Mouse (Mus musculus) CH12.LX (cell line): ENCODE measurements at regions not wholly inside any gene's neighbourhood (a gene's known extent, or its start where the extent isn't known, plus 50 kb on each side); places are given as distances from the start of the nearest gene placed in this dataset.

Source experiments
- DNase-seq: peaks from one replicate; pipeline ENCODE4 v3.0.0-alpha.2; 2013; ENCODE audit errors: extremely low read depth
- H3K27ac ChIP-seq: 2 replicates; pipeline ENCODE4 v1.5.1; 2012; ENCODE audit warnings: low read depth, mild to moderate bottlenecking, control low read depth, moderate library complexity; ENCODE audit not compliant: insufficient read depth
- H3K27me3 ChIP-seq: replicated peaks from 2 replicates; pipeline ENCODE3; 2012; ENCODE audit warnings: inconsistent platforms
- H3K36me3 ChIP-seq, 2 experiments: replicated peaks in 1 of 2; 2 replicates each; pipeline versions ENCODE3 to v1.6.1; 2012; ENCODE audit warnings: inconsistent platforms in 1 of 2, low read length in 1 of 2, mild to moderate bottlenecking in 1 of 2, mixed read lengths in 1 of 2, moderate library complexity in 1 of 2; ENCODE audit not compliant: control insufficient read depth in 1 of 2, insufficient read depth in 1 of 2
- H3K4me1 ChIP-seq, 2 experiments: 2 replicates each; pipeline ENCODE4 v1.6.1; 2012; ENCODE audit warnings: inconsistent platforms in 1 of 2, moderate library complexity in 1 of 2; ENCODE audit not compliant: insufficient read depth in 2 of 2, control insufficient read depth in 1 of 2
- H3K4me2 ChIP-seq: 2 replicates; pipeline ENCODE4 v1.6.1; 2012; ENCODE audit warnings: low read depth, mild to moderate bottlenecking, control low read depth; ENCODE audit not compliant: poor library complexity, insufficient read depth, severe bottlenecking
- H3K4me3 ChIP-seq, 3 experiments: fragments of 150-350 bp in 1 of 3; sonication (generic) in 1 of 3; replicated peaks in 1 of 3; 2 replicates each; pipeline versions ENCODE3 to v1.5.1; 2011 to 2012; ENCODE audit warnings: low read depth in 2 of 3, low read length in 2 of 3, mild to moderate bottlenecking in 2 of 3, moderate library complexity in 2 of 3, control low read depth in 1 of 3, improper control_type of control experiment in 1 of 3, inconsistent platforms in 1 of 3, mixed read lengths in 1 of 3; ENCODE audit not compliant: poor library complexity in 1 of 3
- H3K79me2 ChIP-seq: replicated peaks from 2 replicates; pipeline ENCODE4 v1.6.1; 2012; ENCODE audit warnings: mild to moderate bottlenecking, moderate library complexity; ENCODE audit not compliant: control insufficient read depth, poor library complexity, insufficient read depth, severe bottlenecking; ENCODE audit errors: extremely low read depth
- H3K9ac ChIP-seq: 2 replicates; pipeline ENCODE4 v1.6.1; 2012; ENCODE audit warnings: low read depth, mild to moderate bottlenecking, control low read depth, moderate library complexity; ENCODE audit not compliant: insufficient read depth
- H3K9me3 ChIP-seq: replicated peaks from 2 replicates; pipeline ENCODE3; 2012; ENCODE audit warnings: low read length, inconsistent platforms, mixed read lengths
- BHLHE40 ChIP-seq: IDR thresholded peaks from 2 replicates; pipeline ENCODE4 v1.6.1; 2011; ENCODE audit warnings: mild to moderate bottlenecking, low read depth, low read length, improper control_type of control experiment
- CHD1 ChIP-seq: IDR thresholded peaks from 2 replicates; pipeline ENCODE4 v1.6.1; 2012; ENCODE audit warnings: low read depth, low read length, improper control_type of control experiment, inconsistent platforms
- CTCF ChIP-seq, 2 experiments: IDR thresholded peaks in 1 of 2; conservative IDR thresholded peaks in 1 of 2; 2 replicates each; pipeline ENCODE4 v1.5.1; 2011 to 2012; ENCODE audit warnings: low read depth in 2 of 2, low read length in 2 of 2, improper control_type of control experiment in 1 of 2, inconsistent platforms in 1 of 2, mild to moderate bottlenecking in 1 of 2, moderate library complexity in 1 of 2
- E2F4 ChIP-seq: IDR thresholded peaks from 2 replicates; pipeline ENCODE4 v1.6.1; 2011; ENCODE audit warnings: low read depth, low read length, improper control_type of control experiment; ENCODE audit not compliant: insufficient replicate concordance
- EP300 ChIP-seq: IDR thresholded peaks from 2 replicates; pipeline ENCODE4 v1.6.1; 2011; ENCODE audit warnings: low read length, improper control_type of control experiment
- ETS1 ChIP-seq: conservative IDR thresholded peaks from 2 replicates; pipeline ENCODE4 v1.6.1; 2012; ENCODE audit warnings: low read depth, mild to moderate bottlenecking, inconsistent platforms, low read length, improper control_type of control experiment, moderate library complexity
- GABPA ChIP-seq: IDR thresholded peaks from 2 replicates; pipeline ENCODE4 v1.6.1; 2012; ENCODE audit warnings: low read depth, low read length, improper control_type of control experiment, inconsistent platforms; ENCODE audit not compliant: insufficient replicate concordance
- HCFC1 ChIP-seq: IDR thresholded peaks from 2 replicates; pipeline ENCODE4 v1.6.1; 2012; ENCODE audit warnings: low read depth, mild to moderate bottlenecking, inconsistent platforms, low read length, improper control_type of control experiment
- IRF4 ChIP-seq: IDR thresholded peaks from 2 replicates; pipeline ENCODE4 v1.6.1; 2014; ENCODE audit warnings: low read depth, mild to moderate bottlenecking, inconsistent platforms, low read length, improper control_type of control experiment
- JUN ChIP-seq: IDR thresholded peaks from 2 replicates; pipeline ENCODE4 v1.6.1; 2011; ENCODE audit warnings: low read depth, mild to moderate bottlenecking, low read length, improper control_type of control experiment, moderate library complexity; ENCODE audit not compliant: insufficient read depth
- JUND ChIP-seq: conservative IDR thresholded peaks from 2 replicates; pipeline ENCODE4 v1.6.1; 2011; ENCODE audit warnings: low read depth, low read length, improper control_type of control experiment
- MAFK ChIP-seq: IDR thresholded peaks from 2 replicates; pipeline ENCODE4 v1.6.1; 2011; ENCODE audit warnings: low read length, improper control_type of control experiment; ENCODE audit not compliant: insufficient replicate concordance
- MAZ ChIP-seq: IDR thresholded peaks from 2 replicates; pipeline ENCODE4 v1.6.1; 2012; ENCODE audit warnings: low read depth, mild to moderate bottlenecking, inconsistent platforms, low read length, improper control_type of control experiment, moderate library complexity
- MEF2A ChIP-seq: IDR thresholded peaks from 2 replicates; pipeline ENCODE4 v1.6.1; 2014; ENCODE audit warnings: low read depth, mild to moderate bottlenecking, inconsistent platforms, low read length, improper control_type of control experiment, borderline replicate concordance
- MYC ChIP-seq: IDR thresholded peaks from 2 replicates; pipeline ENCODE4 v1.6.1; 2011; ENCODE audit warnings: low read depth, mild to moderate bottlenecking, improper control_type of control experiment, low read length
- NELFE ChIP-seq: IDR thresholded peaks from 2 replicates; pipeline ENCODE4 v1.6.1; 2011; ENCODE audit warnings: low read depth, low read length, improper control_type of control experiment
- RAD21 ChIP-seq: IDR thresholded peaks from 2 replicates; pipeline ENCODE4 v1.6.1; 2011; ENCODE audit warnings: low read depth, mild to moderate bottlenecking, low read length, improper control_type of control experiment, moderate library complexity
- RCOR1 ChIP-seq: conservative IDR thresholded peaks from 2 replicates; pipeline ENCODE4 v1.6.1; 2012; ENCODE audit warnings: low read depth, mild to moderate bottlenecking, inconsistent platforms, low read length, improper control_type of control experiment
- SIN3A ChIP-seq: IDR thresholded peaks from 2 replicates; pipeline ENCODE4 v1.6.1; 2012; ENCODE audit warnings: low read length, improper control_type of control experiment, inconsistent platforms
- TBP ChIP-seq: conservative IDR thresholded peaks from 2 replicates; pipeline ENCODE4 v1.6.1; 2011; ENCODE audit warnings: low read depth, low read length, improper control_type of control experiment
- TCF12 ChIP-seq: IDR thresholded peaks from 2 replicates; pipeline ENCODE4 v1.6.1; 2014; ENCODE audit warnings: low read depth, mild to moderate bottlenecking, inconsistent platforms, low read length, improper control_type of control experiment
- UBTF ChIP-seq: IDR thresholded peaks from 2 replicates; pipeline ENCODE4 v1.6.1; 2012; ENCODE audit warnings: low read depth, mild to moderate bottlenecking, inconsistent platforms, low read length, improper control_type of control experiment, moderate library complexity
- USF2 ChIP-seq: conservative IDR thresholded peaks from 2 replicates; pipeline ENCODE4 v1.6.1; 2011; ENCODE audit warnings: low read depth, low read length, improper control_type of control experiment
- ZC3H11A ChIP-seq: IDR thresholded peaks from 2 replicates; pipeline ENCODE4 v1.6.1; 2012; ENCODE audit warnings: low read depth, mild to moderate bottlenecking, inconsistent platforms, low read length, improper control_type of control experiment
- ZMIZ1 ChIP-seq: IDR thresholded peaks from 2 replicates; pipeline ENCODE4 v1.6.1; 2012; ENCODE audit warnings: low read depth, mild to moderate bottlenecking, inconsistent platforms, low read length, improper control_type of control experiment
- ZNF384 ChIP-seq: IDR thresholded peaks from 2 replicates; pipeline ENCODE4 v1.6.1; 2012; ENCODE audit warnings: low read depth, low read length, improper control_type of control experiment, inconsistent platforms
- dilution Hi-C: fragments of 300-500 bp; cut with MboI; formaldehyde crosslinking; loops from 2 replicates; pipeline ENCODE4 v1.14.3; 2020; ENCODE audit warnings: low sequenced_read_pairs; ENCODE audit not compliant: extremely low pct_unique_long_range_greater_than_20kb, extremely low pct_ligation_motif_present
- in situ Hi-C: fragments of 300-500 bp; cut with MboI; formaldehyde crosslinking; loops from 3 replicates; pipeline ENCODE4 v1.14.3; 2019; ENCODE audit warnings: low sequenced_read_pairs, low pct_ligation_motif_present, low pct_unique_long_range_greater_than_20kb, mixed read lengths

GRCm38 (mm10) chr5:106170405-106170804 is 287.6 kb downstream of the Barhl2 start:
- in situ Hi-C loops: no loop called here
- H3K4me1 ChIP-seq: no peaks in the 10 kb centered on the region
- TF ChIP-seq BHLHE40: no peak
- TF ChIP-seq ZC3H11A: no peak
- TF ChIP-seq TCF12: no peak
- TF ChIP-seq UBTF: no peak
- no peak for TF ChIP-seq ZNF384
- TF ChIP-seq IRF4: no peak
- no peak for TF ChIP-seq GABPA
- no peak for TF ChIP-seq NELFE
- no peak for TF ChIP-seq E2F4
- no peak for TF ChIP-seq MEF2A
- TF ChIP-seq JUND: no peak
- no peak for TF ChIP-seq SIN3A
- TF ChIP-seq CHD1: no peak
- no peak for TF ChIP-seq ZMIZ1
- TF ChIP-seq TBP: no peak
- TF ChIP-seq MAFK: no peak
- no peak for TF ChIP-seq RCOR1
- TF ChIP-seq CTCF (conservative IDR thresholded peaks at IDR 0.05 in 1 of 2, IDR thresholded peaks at IDR 0.05 in 1 of 2; ENCODE audit: low read depth in 2 of 2, low read length in 2 of 2): no peak
- no peak overlapping the region for H3K9ac ChIP-seq
- H3K9me3 ChIP-seq: no peaks in the 10 kb centered on the region
- dilution Hi-C loops: no loop called here
- no peak overlapping the region for H3K4me2 ChIP-seq
- H3K27me3 ChIP-seq: no peaks in the 10 kb centered on the region
- no peaks in the 10 kb centered on the region for H3K36me3 ChIP-seq
- peak; percentile 1 for DNase-seq
- no peak overlapping the region for H3K27ac ChIP-seq
- H3K4me3 ChIP-seq: no peak overlapping the region
- H3K79me2 ChIP-seq: no peaks in the 10 kb centered on the region

- TF ChIP-seq RAD21: no peak
- no peak for TF ChIP-seq SIN3A
- no peak for TF ChIP-seq MAFK
- no peak for TF ChIP-seq CHD1
- no peak for TF ChIP-seq UBTF
- no peak for TF ChIP-seq MAZ
- no peak for TF ChIP-seq MYC
- TF ChIP-seq BHLHE40: no peak
- TF ChIP-seq HCFC1: no peak
- TF ChIP-seq ETS1: no peak
- no peak for TF ChIP-seq USF2
- TF ChIP-seq E2F4: no peak
- TF ChIP-seq EP300: no peak
- TF ChIP-seq JUN: no peak
- no peaks in the 10 kb centered on the region for H3K4me1 ChIP-seq
- H3K79me2 ChIP-seq: no peaks in the 10 kb centered on the region
- no peaks in the 10 kb centered on the region for H3K9me3 ChIP-seq
- no peaks in the 10 kb centered on the region for H3K36me3 ChIP-seq
- no peaks in the 10 kb centered on the region for H3K27me3 ChIP-seq
- H3K27ac ChIP-seq: no peak overlapping the region
- H3K9ac ChIP-seq: no peak overlapping the region
- DNase-seq: no peak
- dilution Hi-C loops: no loop called here
- in situ Hi-C loops: no loop called here
- H3K4me2 ChIP-seq: no peak overlapping the region
- H3K4me3 ChIP-seq: no peak overlapping the region
Measured at GRCm38 (mm10) chr5:106167556-106167955, 290.4 kb downstream of the Barhl2 start.
